Mouse (Mus musculus): ENCODE data around the gene Cavin1. TPM values are rescaled to one million over a fixed set of nuclear protein-coding genes. Genes with fewer than 3 reads are reported as not detected.

Gene Cavin1
- polyA plus RNA-seq, 1 experiment from 2014 or later = 1.1 TPM

- WGBS (ENCODE audit: missing documents) = 100% methylated on average over 1 of the region's 1 CpGs
- no peak overlapping the region for H3K27ac ChIP-seq
- H3K4me3 ChIP-seq (ENCODE audit: inconsistent target) = no peak overlapping the region
- H3K79me2 ChIP-seq (ENCODE audit: inconsistent target) = peaks cover 100% of the 10 kb centered on the region
- H3K36me3 ChIP-seq (ENCODE audit: inconsistent target) = peaks cover 11% of the 10 kb centered on the region; the same call in 1 of the 2 replicates
Measured at GRCm38 (mm10) chr11:100924386-100924919, 46.2 kb downstream of the Cavin1 start.

- 100% methylated on average over 4 of the region's 4 CpGs for WGBS (ENCODE audit: missing documents)
- H3K4me3 ChIP-seq (ENCODE audit: inconsistent target) = no peak overlapping the region
- peaks cover 100% of the 10 kb centered on the region for H3K79me2 ChIP-seq (ENCODE audit: inconsistent target)
- H3K27ac ChIP-seq = no peak overlapping the region
- peaks cover 33% of the 10 kb centered on the region for H3K36me3 ChIP-seq (ENCODE audit: inconsistent target)
Measured at GRCm38 (mm10) chr11:100920887-100921624, 49.6 kb downstream of the Cavin1 start.

- no peak overlapping the region for H3K4me3 ChIP-seq (ENCODE audit: inconsistent target)
- peaks cover 100% of the 10 kb centered on the region for H3K79me2 ChIP-seq (ENCODE audit: inconsistent target)
- WGBS (ENCODE audit: missing documents) = 90% methylated on average over 5 of the region's 5 CpGs
- H3K27ac ChIP-seq = no peak overlapping the region
- peaks cover 33% of the 10 kb centered on the region for H3K36me3 ChIP-seq (ENCODE audit: inconsistent target)
Measured at GRCm38 (mm10) chr11:100918007-100918406, 52.7 kb downstream of the Cavin1 start.

GRCm38 (mm10) chr11:100916432-100916971, 54.2 kb downstream of the Cavin1 start:
- Histone ChIP-seq H3K27ac (no peak overlapping the region), H3K4me3 (ENCODE audit: inconsistent target) (no peak overlapping the region), H3K36me3 (ENCODE audit: inconsistent target) (peaks cover 39% of the 10 kb centered on the region), H3K79me2 (ENCODE audit: inconsistent target) (peaks cover 100% of the 10 kb centered on the region)
- 54% methylated on average over 4 of the region's 4 CpGs for WGBS (ENCODE audit: missing documents)

- H3K36me3 ChIP-seq (ENCODE audit: inconsistent target) = peaks cover 54% of the 10 kb centered on the region
- 100% methylated on average over 3 of the region's 3 CpGs for WGBS (ENCODE audit: missing documents)
Measured at GRCm38 (mm10) chr11:100915063-100915462, 55.6 kb downstream of the Cavin1 start.

GRCm38 (mm10) chr11:100914415-100914814, 56.3 kb downstream of the Cavin1 start:
- Histone ChIP-seq H3K79me2 (ENCODE audit: inconsistent target) (peaks cover 86% of the 10 kb centered on the region), H3K4me3 (ENCODE audit: inconsistent target) (no peak overlapping the region), H3K27ac (no peak overlapping the region), H3K36me3 (ENCODE audit: inconsistent target) (peaks cover 59% of the 10 kb centered on the region)
- WGBS (ENCODE audit: missing documents) = 92% methylated on average over 5 of the region's 5 CpGs

More at GRCm38 (mm10) chr11:100915063-100915462, 55.6 kb downstream of the Cavin1 start:
- H3K79me2 ChIP-seq (ENCODE audit: inconsistent target) = peaks cover 92% of the 10 kb centered on the region
- H3K4me3 ChIP-seq (ENCODE audit: inconsistent target) = no peak overlapping the region
- no peak overlapping the region for H3K27ac ChIP-seq

- no peak overlapping the region for H3K4me3 ChIP-seq (ENCODE audit: inconsistent target)
- H3K36me3 ChIP-seq (ENCODE audit: inconsistent target) = peaks cover 63% of the 10 kb centered on the region
- WGBS (ENCODE audit: missing documents) = 94% methylated on average over 17 of the region's 17 CpGs
- H3K27ac ChIP-seq = no peak overlapping the region
- H3K79me2 ChIP-seq (ENCODE audit: inconsistent target) = peaks cover 67% of the 10 kb centered on the region
Measured at GRCm38 (mm10) chr11:100912401-100913155, 58.1 kb downstream of the Cavin1 start.

GRCm38 (mm10) chr11:100908567-100908966, 62.1 kb downstream of the Cavin1 start:
- H3K4me3 ChIP-seq (ENCODE audit: inconsistent target) = no peak overlapping the region
- WGBS (ENCODE audit: missing documents) = 87% methylated on average over 8 of the region's 9 CpGs
- peaks cover 76% of the 10 kb centered on the region for H3K36me3 ChIP-seq (ENCODE audit: inconsistent target)
- no peak overlapping the region; the same call in 1 of the 2 replicates for H3K27ac ChIP-seq
- peaks cover 27% of the 10 kb centered on the region; the same call in 1 of the 2 replicates for H3K79me2 ChIP-seq (ENCODE audit: inconsistent target)

GRCm38 (mm10) chr11:100908112-100908511, 62.6 kb downstream of the Cavin1 start:
- H3K27ac ChIP-seq = no peak overlapping the region; the same call in 1 of the 2 replicates
- peaks cover 77% of the 10 kb centered on the region for H3K36me3 ChIP-seq (ENCODE audit: inconsistent target)
- 79% methylated on average over 2 of the region's 2 CpGs for WGBS (ENCODE audit: missing documents)
- peaks cover 23% of the 10 kb centered on the region; the same call in 1 of the 2 replicates for H3K79me2 ChIP-seq (ENCODE audit: inconsistent target)
- no peak overlapping the region for H3K4me3 ChIP-seq (ENCODE audit: inconsistent target)

- Histone ChIP-seq H3K4me3 (ENCODE audit: inconsistent target) (no peak overlapping the region), H3K36me3 (ENCODE audit: inconsistent target) (peaks cover 85% of the 10 kb centered on the region), H3K27ac (no peak overlapping the region), H3K79me2 (ENCODE audit: inconsistent target) (peaks cover 10% of the 10 kb centered on the region; the same call in 1 of the 2 replicates)
- 94% methylated on average over 4 of the region's 4 CpGs for WGBS (ENCODE audit: missing documents)
Measured at GRCm38 (mm10) chr11:100906885-100907284, 63.8 kb downstream of the Cavin1 start.

Other genes starting within 250 kb of the Cavin1 start
- gene Rab5c, start 232.7 kb downstream of the Cavin1 start, polyA plus RNA-seq (2018) = 348 to 578 TPM (median 378 TPM) in 3 replicates
- not detected in 3 replicates for gene Kcnh4, start 210.9 kb downstream of the Cavin1 start, polyA plus RNA-seq (2018)
- not detected in 3 replicates for gene Hcrt, start 208.0 kb downstream of the Cavin1 start, polyA plus RNA-seq (2018)
- gene Ghdc, start 199.9 kb downstream of the Cavin1 start, polyA plus RNA-seq (2018) = 11.6 to 15.9 TPM (median 14.3 TPM) in 3 replicates
- gene Stat5b, start 120.2 kb downstream of the Cavin1 start, polyA plus RNA-seq (2018) = 16.7 to 27.2 TPM (median 18.9 TPM) in 3 replicates
- gene Stat5a, start 111.5 kb downstream of the Cavin1 start, polyA plus RNA-seq (2018) = 10.0 to 16.3 TPM (median 11.7 TPM) in 3 replicates
- gene Stat3, start 31.3 kb downstream of the Cavin1 start, polyA plus RNA-seq (2018) = 44.1 to 73.6 TPM (median 66.6 TPM) in 3 replicates
- 190 to 331 TPM (median 319 TPM) in 3 replicates for gene Atp6v0a1, start 38.6 kb upstream of the Cavin1 start, polyA plus RNA-seq (2018)
- gene Naglu, start 99.1 kb upstream of the Cavin1 start, polyA plus RNA-seq (2018) = 71.6 to 194 TPM (median 117 TPM) in 3 replicates
- 0.22 to 0.84 TPM (median 0.32 TPM) in 3 replicates for gene Hsd17b1, start 107.5 kb upstream of the Cavin1 start, polyA plus RNA-seq (2018)
- gene Coasy, start 111.7 kb upstream of the Cavin1 start, polyA plus RNA-seq (2018) = 18.6 to 23.1 TPM (median 19.3 TPM) in 3 replicates
- 33.1 to 44.4 TPM (median 37.3 TPM) in 3 replicates for gene Mlx, start 116.4 kb upstream of the Cavin1 start, polyA plus RNA-seq (2018)
- 0.90 to 14.7 TPM (median 3.7 TPM) in 3 replicates for gene Psmc3ip, start 124.5 kb upstream of the Cavin1 start, polyA plus RNA-seq (2018)
- gene Retreg3, start 149.0 kb upstream of the Cavin1 start, polyA plus RNA-seq (2018) = 38.2 to 59.4 TPM (median 44.0 TPM) in 3 replicates
- 10.9 to 24.7 TPM (median 23.0 TPM) in 3 replicates for gene Tubg1, start 149.1 kb upstream of the Cavin1 start, polyA plus RNA-seq (2018)
- 0.13 TPM in 1 of 3 replicates, not detected in the others for gene Tubg2, start 185.0 kb upstream of the Cavin1 start, polyA plus RNA-seq (2018)
- gene Cntnap1, start 199.6 kb upstream of the Cavin1 start, polyA plus RNA-seq (2018) = 0.17 to 0.34 TPM (median 0.27 TPM) in 3 replicates
- 0.67 to 3.1 TPM (median 2.7 TPM) in 3 replicates for gene Plekhh3, start 200.5 kb upstream of the Cavin1 start, polyA plus RNA-seq (2018)
- gene Ccr10, start 204.6 kb upstream of the Cavin1 start, polyA plus RNA-seq (2018) = not detected in 3 replicates

Data from macrophage (primary cell).